Mouse (Mus musculus): ENCODE results near the gene Sde2.
"Not testable (repeated sequence)": the region's sequence is repeated elsewhere in the genome, so short reads cannot be mapped to it uniquely, and the experiment has no call there.

Sde2 gene

DNA sequence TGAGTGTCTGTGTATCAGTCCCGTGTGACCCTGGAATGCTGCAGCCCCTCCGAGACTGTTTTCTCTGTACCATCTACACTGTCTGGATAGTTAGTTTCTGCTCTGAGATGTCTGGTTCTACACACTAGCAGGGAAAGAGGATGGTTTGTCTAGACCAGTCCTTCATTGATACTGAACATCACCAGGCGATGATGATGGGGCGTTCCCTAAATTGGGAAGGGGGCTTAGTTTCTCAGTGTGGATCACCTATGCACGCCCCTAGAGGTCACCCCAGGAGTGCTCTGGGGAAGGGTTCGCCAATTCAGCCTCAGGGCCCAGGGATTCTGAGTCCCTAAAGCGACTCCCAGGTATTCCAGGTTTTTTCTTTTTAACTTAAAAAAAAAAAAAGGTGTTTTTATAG lies 38.2 kb downstream of the Sde2 start:
- no peak for DNase-seq

GRCm38 (mm10) chr1:180889841-180890240 lies 38.9 kb downstream of the Sde2 start:
- no peak for DNase-seq

DNA sequence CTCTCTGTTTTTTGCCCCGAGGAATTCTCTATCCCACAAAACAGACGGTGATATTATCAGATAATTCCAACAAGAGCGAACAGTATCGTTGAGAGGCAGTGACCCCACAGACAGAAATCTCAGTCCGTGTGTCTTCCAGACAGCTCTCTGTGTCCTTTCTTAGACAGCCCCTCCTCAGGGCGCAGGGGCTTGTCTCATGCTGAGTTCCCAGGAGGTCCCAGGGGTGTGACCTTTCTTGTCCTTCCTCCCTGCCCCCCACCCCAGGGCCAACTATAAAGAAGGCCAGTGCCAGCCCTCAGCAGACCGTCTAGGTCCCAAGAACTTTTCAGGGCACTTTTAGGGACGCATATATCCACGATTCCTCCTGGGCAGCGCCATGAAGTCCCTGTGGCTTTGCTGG lies 41.9 kb downstream of the Sde2 start, which contains the start of gene Lefty2:
Gene Lefty2 (plus strand): TSS at position 301 of the 400 bp plus-strand sequence.
- DNase-seq = no peak

GRCm38 (mm10) chr1:180894088-180894987 lies 43.4 kb downstream of the Sde2 start:
- DNase-seq = not testable (repeated sequence)

DNA sequence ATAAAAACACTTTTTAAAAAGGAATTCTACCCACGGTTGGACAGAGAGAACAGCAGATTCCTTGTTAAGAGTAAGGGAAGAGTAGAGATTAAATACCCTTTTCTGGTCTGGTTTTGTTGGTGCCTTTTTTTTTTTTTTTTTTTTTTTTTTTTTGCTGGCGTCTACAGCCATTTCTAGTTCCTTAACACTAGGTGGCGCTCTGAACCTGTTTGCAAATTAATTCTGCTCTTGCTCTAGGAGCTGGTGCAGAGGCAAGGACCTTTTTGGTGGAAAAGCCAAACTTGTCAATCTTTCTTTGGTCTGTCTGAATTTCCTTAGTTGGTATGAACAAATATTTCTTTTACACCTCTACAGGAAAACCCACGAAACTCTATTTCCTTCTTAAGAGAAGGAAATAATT lies 50.2 kb downstream of the Sde2 start:
- DNase-seq = no peak

- no peak for DNase-seq
These were observed 52.0 kb downstream of the Sde2 start for GRCm38 (mm10) chr1:180902915-180903314.

DNA sequence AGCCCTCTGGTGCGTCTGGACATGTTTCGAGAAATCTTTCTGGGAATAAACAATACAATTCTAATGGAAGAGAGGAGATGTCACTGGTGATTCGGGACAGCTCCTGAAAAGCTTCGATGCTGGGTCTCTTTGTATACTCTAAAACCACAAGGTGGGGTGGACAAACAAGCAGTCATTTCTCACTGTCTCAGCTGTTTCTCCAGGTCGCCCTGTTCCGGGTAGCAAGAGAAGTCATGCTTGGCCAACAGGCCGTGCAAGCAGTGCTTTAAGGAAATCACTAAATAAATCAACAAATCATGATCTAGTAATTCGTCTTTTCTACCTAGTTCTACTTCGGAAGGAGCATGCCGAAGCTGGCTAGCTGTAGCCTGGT lies 52.7 kb downstream of the Sde2 start:
- no peak for DNase-seq

GRCm38 (mm10) chr1:180904039-180904814 lies 53.3 kb downstream of the Sde2 start, which contains the start of gene Pycr2:
TSS of gene Pycr2 (plus strand) at chr1:180904293.
- peak; percentile 92 for DNase-seq

- DNase-seq = no peak
These were observed 53.8 kb downstream of the Sde2 start for GRCm38 (mm10) chr1:180904815-180905080.

- DNase-seq = no peak
These were observed 54.4 kb downstream of the Sde2 start for GRCm38 (mm10) chr1:180905307-180905706.

GRCm38 (mm10) chr1:180905876-180906275 lies 54.9 kb downstream of the Sde2 start:
- no peak for DNase-seq

GRCm38 (mm10) chr1:180906461-180907147 lies 55.7 kb downstream of the Sde2 start:
- no peak for DNase-seq

DNA sequence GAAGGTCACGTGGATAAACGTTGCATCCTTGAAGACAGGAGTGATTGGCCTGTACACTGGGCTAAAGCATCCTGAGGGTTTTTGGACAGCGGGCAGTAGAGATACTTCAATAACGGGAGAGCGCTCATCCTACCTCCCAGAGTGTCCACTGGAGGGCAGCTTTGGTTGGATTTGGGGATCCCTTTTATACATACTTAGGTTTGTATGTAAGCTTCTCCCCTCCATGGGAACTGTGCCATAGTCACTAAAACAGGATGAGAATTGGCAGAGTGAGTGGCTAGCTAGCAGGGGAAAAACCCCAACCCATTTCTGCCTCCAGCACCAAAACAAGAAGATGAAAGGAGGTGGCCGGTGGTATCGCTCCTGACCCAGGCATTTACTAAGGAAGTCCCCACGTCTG lies 60.2 kb downstream of the Sde2 start:
- no peak for DNase-seq

DNA sequence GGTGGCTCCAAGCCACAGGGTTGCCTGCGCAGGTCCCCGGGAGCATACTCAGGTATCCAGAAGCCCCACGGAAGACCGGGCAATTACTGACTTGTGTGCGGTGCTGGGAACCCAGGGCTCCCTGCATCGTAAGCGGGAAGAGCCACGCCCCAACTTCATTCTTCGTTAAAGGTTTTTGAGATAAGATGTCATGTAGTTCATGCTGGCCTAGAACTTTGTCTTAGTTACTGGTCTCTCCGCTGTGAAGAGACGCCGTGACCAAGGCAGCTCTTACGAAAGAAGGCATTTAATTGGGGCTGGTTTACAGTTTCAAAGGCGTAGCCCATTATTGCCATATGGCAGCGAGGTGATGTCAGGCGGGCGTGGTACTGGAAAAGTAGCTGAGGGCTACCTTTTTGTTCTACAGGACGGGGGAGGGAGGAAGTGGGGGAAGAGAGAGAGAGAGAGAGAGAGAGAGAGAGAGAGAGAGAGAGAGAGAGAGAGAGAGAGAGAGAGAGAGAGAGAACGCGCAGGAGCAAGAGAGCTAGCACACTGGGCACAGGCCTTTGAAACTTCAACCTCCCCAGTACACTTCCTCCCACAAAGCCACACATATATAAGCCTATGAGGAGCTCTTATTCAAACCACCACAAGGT lies 60.8 kb downstream of the Sde2 start:
- DNase-seq = no peak

- no peak for DNase-seq
These were observed 61.9 kb downstream of the Sde2 start for GRCm38 (mm10) chr1:180912792-180913191.

DNA sequence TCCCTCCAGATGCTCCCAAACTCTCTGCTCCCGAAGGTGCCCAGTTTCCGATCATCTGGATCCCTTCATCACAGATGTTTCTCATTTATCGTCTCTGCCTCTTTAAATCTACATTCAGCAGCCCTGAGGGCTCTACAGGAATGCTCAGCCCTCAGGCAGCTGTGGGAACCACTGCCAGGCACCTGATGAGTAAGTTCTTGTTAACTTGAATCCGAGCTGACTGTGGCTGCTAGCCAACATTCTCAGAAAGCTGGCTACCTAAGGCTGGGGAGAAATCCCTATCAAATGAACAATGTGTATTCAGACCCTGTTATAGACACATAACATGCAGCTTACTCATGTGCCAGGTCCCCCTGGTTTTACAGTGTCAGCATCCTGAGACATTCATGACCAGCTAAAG lies 62.9 kb downstream of the Sde2 start:
- no peak for DNase-seq

GRCm38 (mm10) chr1:180916425-180916824 lies 65.5 kb downstream of the Sde2 start:
- no peak for DNase-seq

- no peak for DNase-seq
These were observed 66.1 kb downstream of the Sde2 start for GRCm38 (mm10) chr1:180917053-180917452.

Measured in kidney, adult 11 months (tissue).